Mouse (Mus musculus): ENCODE data around the gene Bcl2l13.
A peak's percentile ranks its signal among the peaks of the same experiment; 100 is the strongest.
"Not testable (repeated sequence)": the region's sequence is repeated elsewhere in the genome, so short reads cannot be mapped to it uniquely, and the experiment has no call there.

Bcl2l13 gene

GRCm38 (mm10) chr6:120835474-120836374 lies at the start of gene Bcl2l13:
TSS of gene Bcl2l13 (plus strand) at chr6:120836212.
- peak; percentile 92 for DNase-seq

GRCm38 (mm10) chr6:120788068-120788607 lies 47.9 kb upstream of the Bcl2l13 start:
- DNase-seq, result no peak

- DNase-seq, result no peak
Measured at GRCm38 (mm10) chr6:120788904-120789303, 47.1 kb upstream of the Bcl2l13 start.

GRCm38 (mm10) chr6:120790153-120790552 lies 45.9 kb upstream of the Bcl2l13 start:
- no peak for DNase-seq

GRCm38 (mm10) chr6:120790717-120791116 lies 45.3 kb upstream of the Bcl2l13 start:
- DNase-seq, result no peak

GRCm38 (mm10) chr6:120792947-120793346 lies 43.1 kb upstream of the Bcl2l13 start:
- peak; percentile 51 for DNase-seq

- no peak for DNase-seq
Measured at GRCm38 (mm10) chr6:120795422-120796086, 40.5 kb upstream of the Bcl2l13 start.

- peak; percentile 83 for DNase-seq
Measured at GRCm38 (mm10) chr6:120796111-120796510, 39.9 kb upstream of the Bcl2l13 start.

GRCm38 (mm10) chr6:120798019-120798418 lies 38.0 kb upstream of the Bcl2l13 start:
- peak; percentile 73 for DNase-seq

- no peak for DNase-seq
Measured at GRCm38 (mm10) chr6:120798905-120799304, 37.1 kb upstream of the Bcl2l13 start.

- peak; percentile 33 for DNase-seq
Measured at GRCm38 (mm10) chr6:120799581-120800041, 36.4 kb upstream of the Bcl2l13 start.

GRCm38 (mm10) chr6:120806999-120807737 lies 28.8 kb upstream of the Bcl2l13 start:
- DNase-seq, result no peak

GRCm38 (mm10) chr6:120807738-120808081 lies 28.3 kb upstream of the Bcl2l13 start:
- no peak for DNase-seq

GRCm38 (mm10) chr6:120811999-120812398 lies 24.0 kb upstream of the Bcl2l13 start:
- DNase-seq, result not testable (repeated sequence)

GRCm38 (mm10) chr6:120819294-120819693 lies 16.7 kb upstream of the Bcl2l13 start:
- no peak for DNase-seq

- DNase-seq, result no peak
Measured at GRCm38 (mm10) chr6:120820144-120820543, 15.9 kb upstream of the Bcl2l13 start.

GRCm38 (mm10) chr6:120820941-120821340 lies 15.1 kb upstream of the Bcl2l13 start:
- no peak for DNase-seq

GRCm38 (mm10) chr6:120821715-120822114 lies 14.3 kb upstream of the Bcl2l13 start:
- DNase-seq, result no peak

- peak; percentile 95 for DNase-seq
Measured at GRCm38 (mm10) chr6:120822307-120822928, 13.6 kb upstream of the Bcl2l13 start, which contains the start of gene Atp6v1e1. TSS of gene Atp6v1e1 (minus strand) at chr6:120822793.

- DNase-seq, result no peak
Measured at GRCm38 (mm10) chr6:120822937-120823614, 12.9 kb upstream of the Bcl2l13 start.

GRCm38 (mm10) chr6:120830056-120830455 lies 6.0 kb upstream of the Bcl2l13 start:
- DNase-seq, result no peak

All from right cerebral cortex, adult 18-20 months (tissue).